8 mouse cellular contexts compared by ENCODE assay signal in the genomic region with DNA sequence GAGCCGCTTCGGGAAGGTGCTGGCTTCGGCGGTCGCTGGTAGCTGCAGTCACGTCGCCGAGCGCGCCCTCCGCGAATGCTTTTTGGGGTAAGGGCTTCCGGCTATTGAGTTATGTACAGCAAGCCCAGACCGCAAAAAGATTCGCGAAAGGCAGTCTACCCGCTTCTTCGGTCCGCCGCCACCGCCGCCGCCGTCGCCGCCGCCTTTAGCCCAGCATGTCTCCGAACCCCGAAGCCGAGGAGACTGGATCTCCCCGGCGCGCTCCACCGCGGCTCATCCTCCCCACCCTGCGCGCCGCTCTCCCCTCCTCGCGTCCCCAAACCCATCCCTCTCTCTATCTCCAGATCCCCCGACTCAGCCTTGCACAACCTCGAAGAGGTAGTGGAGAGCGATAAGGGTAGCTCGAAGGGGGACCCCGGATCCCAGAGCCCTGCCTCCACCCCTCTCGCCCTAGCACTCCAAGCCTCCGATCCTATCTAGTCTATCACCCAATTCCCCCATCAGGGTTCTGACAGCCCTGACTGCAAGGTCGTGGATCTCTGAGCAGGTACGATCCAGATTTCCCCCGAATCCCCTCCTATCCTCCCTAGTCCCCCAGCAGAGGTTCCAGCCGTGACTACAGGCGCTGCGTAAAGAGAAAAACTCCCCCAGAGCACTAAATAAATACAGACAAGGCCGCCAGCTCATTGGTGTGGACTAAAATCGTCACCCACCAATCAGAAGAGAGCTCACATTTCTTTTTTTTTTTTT.
DNase-seq lines count a peak whose midpoint lies in the region; ATAC-seq lines count a peak whose summit lies in the region.

No protein-coding gene starts in this region.

- DNase-seq in left cerebral cortex, adult 18-20 months (ENCODE audit: low spot score in 2 of 2): peak; percentile 81 to 85
- DNase-seq in left cerebral cortex, postnatal 4 days: no peak
- peak; percentile 72 for DNase-seq in cerebellum, adult 11 months
- peak; percentile 85 for DNase-seq in left cerebral cortex, postnatal 36 days (ENCODE audit: low spot score in 2 of 2)
- DNase-seq in retina, embryonic 14.5 days (ENCODE audit: low spot score): peak; percentile 33

- ATAC-seq in frontal cortex, adult (ENCODE audit: low TSS enrichment): peak; percentile 53
- ATAC-seq in CD4-positive, CD25-positive, alpha-beta regulatory T cell, adult 4 months: no peak
- no peak for ATAC-seq in megakaryocyte-erythroid progenitor cell, adult 5-6 weeks (replicated peaks; ENCODE audit: low FRiP score, low TSS enrichment, poor library complexity, severe bottlenecking)

- intact Hi-C loops in left cerebral cortex, postnatal 4 days (cut with DNase I): loop anchor here (5.0 kb wide), 1 partner anchor 189 kb away; no protein-coding TSS in a partner anchor
- intact Hi-C loops in left cerebral cortex, postnatal 36 days (cut with DNase I): loop anchor here (2.0 to 5.0 kb wide), 3 partner anchors 31 to 194 kb away; no protein-coding TSS in a partner anchor
